Mouse (Mus musculus): ENCODE measurements around the gene Ccdc124. TPM values are rescaled to one million over a fixed set of nuclear protein-coding genes. Genes with fewer than 3 reads are reported as not detected.

Gene Ccdc124
- polyA plus RNA-seq, 2 experiments = 58.9 to 96.2 TPM

GRCm38 (mm10) chr8:70903582-70903981, 29.8 kb upstream of the Ccdc124 start:
- H3K4me3 ChIP-seq (replicated peaks; ENCODE audit: low read length) = no peak overlapping the region
- peaks cover 5% of the 10 kb centered on the region; the same call in 1 of the 2 replicates for H3K4me1 ChIP-seq (ENCODE audit: control insufficient read depth, insufficient read depth, low read length)
- H3K27me3 ChIP-seq (ENCODE audit: control insufficient read depth, insufficient read depth, low read length) = no peaks in the 10 kb centered on the region
- ATAC-seq (ENCODE audit: low FRiP score, low read depth) (no peak), DNase-seq (ENCODE audit: low spot score) (no peak)
- no peak overlapping the region for H3K27ac ChIP-seq (replicated peaks; ENCODE audit: low read depth, low read length)
- no peak for TF ChIP-seq POLR2A (IDR thresholded peaks at IDR 0.05; ENCODE audit: borderline replicate concordance, extremely low read depth, insufficient read depth, insufficient read length)
- no peak overlapping the region for H3K4me2 ChIP-seq (replicated peaks; ENCODE audit: low read depth, low read length, severe bottlenecking)
- no peaks in the 10 kb centered on the region for H3K36me3 ChIP-seq (ENCODE audit: control insufficient read depth, insufficient read depth, low read length)
- H3K9ac ChIP-seq (ENCODE audit: low read depth, low read length, severe bottlenecking) = no peak overlapping the region
- no peaks in the 10 kb centered on the region for H3K9me3 ChIP-seq (ENCODE audit: control insufficient read depth, low read length)

GRCm38 (mm10) chr8:70903112-70903511, 29.4 kb upstream of the Ccdc124 start:
- no peak for DNase-seq (ENCODE audit: low spot score)
- Histone ChIP-seq H3K27ac (replicated peaks; ENCODE audit: low read depth, low read length) (no peak overlapping the region), H3K4me2 (replicated peaks; ENCODE audit: low read depth, low read length, severe bottlenecking) (no peak overlapping the region), H3K9ac (ENCODE audit: low read depth, low read length, severe bottlenecking) (0 out of 2 replicates have a peak overlapping the region, but pooled peaks have one; percentile 21), H3K4me3 (replicated peaks; ENCODE audit: low read length) (no peak overlapping the region), H3K36me3 (ENCODE audit: control insufficient read depth, insufficient read depth, low read length) (no peaks in the 10 kb centered on the region), H3K27me3 (ENCODE audit: control insufficient read depth, insufficient read depth, low read length) (no peaks in the 10 kb centered on the region), H3K9me3 (ENCODE audit: control insufficient read depth, low read length) (no peaks in the 10 kb centered on the region), H3K4me1 (ENCODE audit: control insufficient read depth, insufficient read depth, low read length) (peaks cover 8% of the 10 kb centered on the region; the same call in 1 of the 2 replicates)
- ATAC-seq (ENCODE audit: low FRiP score, low read depth) = no peak
- TF ChIP-seq POLR2A (IDR thresholded peaks at IDR 0.05; ENCODE audit: borderline replicate concordance, extremely low read depth, insufficient read depth, insufficient read length) = no peak
- WGBS = 36% methylated on average over 4 of the region's 4 CpGs

- H3K9me3 ChIP-seq (ENCODE audit: control insufficient read depth, low read length) = no peaks in the 10 kb centered on the region
- no peak for ATAC-seq (ENCODE audit: low FRiP score, low read depth)
- no peak overlapping the region for H3K9ac ChIP-seq (ENCODE audit: low read depth, low read length, severe bottlenecking)
- WGBS = 38% methylated on average over 5 of the region's 5 CpGs
- no peak overlapping the region for H3K4me3 ChIP-seq (replicated peaks; ENCODE audit: low read length)
- no peak for TF ChIP-seq POLR2A (IDR thresholded peaks at IDR 0.05; ENCODE audit: borderline replicate concordance, extremely low read depth, insufficient read depth, insufficient read length)
- no peak overlapping the region for H3K4me2 ChIP-seq (replicated peaks; ENCODE audit: low read depth, low read length, severe bottlenecking)
- DNase-seq (ENCODE audit: low spot score) = no peak
- no peaks in the 10 kb centered on the region for H3K36me3 ChIP-seq (ENCODE audit: control insufficient read depth, insufficient read depth, low read length)
- H3K4me1 ChIP-seq (ENCODE audit: control insufficient read depth, insufficient read depth, low read length) = peaks cover 8% of the 10 kb centered on the region; the same call in 1 of the 2 replicates
- no peak overlapping the region for H3K27ac ChIP-seq (replicated peaks; ENCODE audit: low read depth, low read length)
- H3K27me3 ChIP-seq (ENCODE audit: control insufficient read depth, insufficient read depth, low read length) = no peaks in the 10 kb centered on the region
These were observed 28.5 kb upstream of the Ccdc124 start for GRCm38 (mm10) chr8:70902211-70902610.

GRCm38 (mm10) chr8:70900872-70901387, 27.2 kb upstream of the Ccdc124 start:
- H3K4me2 ChIP-seq (replicated peaks; ENCODE audit: low read depth, low read length, severe bottlenecking) = no peak overlapping the region
- no peak overlapping the region for H3K27ac ChIP-seq (replicated peaks; ENCODE audit: low read depth, low read length)
- H3K36me3 ChIP-seq (ENCODE audit: control insufficient read depth, insufficient read depth, low read length) = peaks cover under 1% of the 10 kb centered on the region; the same call in 1 of the 2 replicates
- no peak for ATAC-seq (ENCODE audit: low FRiP score, low read depth)
- H3K27me3 ChIP-seq (ENCODE audit: control insufficient read depth, insufficient read depth, low read length) = no peaks in the 10 kb centered on the region
- peaks cover 11% of the 10 kb centered on the region; the same call in 1 of the 2 replicates for H3K4me1 ChIP-seq (ENCODE audit: control insufficient read depth, insufficient read depth, low read length)
- H3K4me3 ChIP-seq (replicated peaks; ENCODE audit: low read length) = no peak overlapping the region
- H3K9me3 ChIP-seq (ENCODE audit: control insufficient read depth, low read length) = no peaks in the 10 kb centered on the region
- TF ChIP-seq POLR2A (IDR thresholded peaks at IDR 0.05; ENCODE audit: borderline replicate concordance, extremely low read depth, insufficient read depth, insufficient read length) = no peak
- H3K9ac ChIP-seq (ENCODE audit: low read depth, low read length, severe bottlenecking) = no peak overlapping the region
- 72% methylated on average over 2 of the region's 2 CpGs for WGBS
- no peak for DNase-seq (ENCODE audit: low spot score)

- Histone ChIP-seq H3K4me2 (replicated peaks; ENCODE audit: low read depth, low read length, severe bottlenecking) (no peak overlapping the region), H3K4me1 (ENCODE audit: control insufficient read depth, insufficient read depth, low read length) (peaks cover 6% of the 10 kb centered on the region; the same call in 1 of the 2 replicates), H3K27me3 (ENCODE audit: control insufficient read depth, insufficient read depth, low read length) (no peaks in the 10 kb centered on the region), H3K4me3 (replicated peaks; ENCODE audit: low read length) (no peak overlapping the region), H3K9me3 (ENCODE audit: control insufficient read depth, low read length) (no peaks in the 10 kb centered on the region), H3K27ac (replicated peaks; ENCODE audit: low read depth, low read length) (no peak overlapping the region), H3K36me3 (ENCODE audit: control insufficient read depth, insufficient read depth, low read length) (peaks cover 17% of the 10 kb centered on the region), H3K9ac (ENCODE audit: low read depth, low read length, severe bottlenecking) (no peak overlapping the region)
- WGBS = 69% methylated on average over 2 of the region's 2 CpGs
- no peak for DNase-seq (ENCODE audit: low spot score)
- TF ChIP-seq POLR2A (IDR thresholded peaks at IDR 0.05; ENCODE audit: borderline replicate concordance, extremely low read depth, insufficient read depth, insufficient read length) = no peak
- no peak for ATAC-seq (ENCODE audit: low FRiP score, low read depth)
These were observed 25.5 kb upstream of the Ccdc124 start for GRCm38 (mm10) chr8:70899226-70899625.
